Mouse (Mus musculus) layer of hippocampus, adult 2 months (tissue): ENCODE measurements at regions not wholly inside any gene's neighbourhood (a gene's known extent, or its start where the extent isn't known, plus 50 kb on each side); places are given as distances from the start of the nearest gene placed in this dataset.

Experiments
- DNase-seq, 2 experiments: peaks; one replicate each; pipeline ENCODE4 v3.0.0; 2022; ENCODE audit warnings: low spot score in 2 of 2
- H3K27ac ChIP-seq: fragments of 200-600 bp; 2 replicates; pipeline ENCODE4 v1.8.1; 2022
- H3K4me3 ChIP-seq: fragments of 200-600 bp; 2 replicates; pipeline ENCODE4 v1.8.1; 2022; ENCODE audit warnings: mild to moderate bottlenecking
- CTCF ChIP-seq: fragments of 200-600 bp; conservative IDR thresholded peaks from 2 replicates; pipeline ENCODE4 v1.8.1; 2022; ENCODE audit warnings: antibody characterized with exemption, mild to moderate bottlenecking, moderate library complexity

GRCm38 (mm10) chr14:73891451-73891850 lies 230.4 kb downstream of the Gm21750 start:
- TF ChIP-seq CTCF = no peak
- H3K27ac ChIP-seq = no peak overlapping the region
- H3K4me3 ChIP-seq = no peak overlapping the region
- DNase-seq = no peak

- Histone ChIP-seq H3K4me3 (no peak overlapping the region), H3K27ac (no peak overlapping the region)
- TF ChIP-seq CTCF = no peak
- DNase-seq = no peak
Observed at GRCm38 (mm10) chr14:73894844-73895243, 233.8 kb downstream of the Gm21750 start.

GRCm38 (mm10) chr14:73895266-73895665 lies 234.2 kb downstream of the Gm21750 start:
- no peak for DNase-seq
- Histone ChIP-seq H3K4me3 (no peak overlapping the region), H3K27ac (no peak overlapping the region)
- TF ChIP-seq CTCF = no peak

GRCm38 (mm10) chr14:73899078-73899477 lies 238.1 kb downstream of the Gm21750 start:
- no peak overlapping the region for H3K4me3 ChIP-seq
- no peak for TF ChIP-seq CTCF
- no peak for DNase-seq

GRCm38 (mm10) chr14:73902085-73902713 lies 241.2 kb downstream of the Gm21750 start:
- Histone ChIP-seq H3K27ac (no peak overlapping the region), H3K4me3 (no peak overlapping the region)
- TF ChIP-seq CTCF = no peak
- no peak for DNase-seq

More at GRCm38 (mm10) chr14:73899078-73899477, 238.1 kb downstream of the Gm21750 start:
- H3K27ac ChIP-seq = no peak overlapping the region

GRCm38 (mm10) chr14:73913756-73914448 lies 252.9 kb downstream of the Gm21750 start:
- no peak overlapping the region for H3K4me3 ChIP-seq
- no peak for TF ChIP-seq CTCF
- 0 out of 2 replicates have a peak overlapping the region, but pooled peaks have one; percentile 14 for H3K27ac ChIP-seq
- DNase-seq = no peak

- H3K4me3 ChIP-seq = no peak overlapping the region
- no peak overlapping the region for H3K27ac ChIP-seq
- TF ChIP-seq CTCF = no peak
- DNase-seq = no peak
Observed at GRCm38 (mm10) chr14:73915990-73916389, 255.0 kb downstream of the Gm21750 start.

- no peak for TF ChIP-seq CTCF
- H3K4me3 ChIP-seq = no peak overlapping the region
- no peak for DNase-seq
- no peak overlapping the region for H3K27ac ChIP-seq
Observed at GRCm38 (mm10) chr14:73931095-73931494, 270.1 kb downstream of the Gm21750 start.

GRCm38 (mm10) chr14:73947316-73947715 lies 286.3 kb downstream of the Gm21750 start:
- no peak for TF ChIP-seq CTCF
- no peak for DNase-seq

GRCm38 (mm10) chr14:73952511-73952910 lies 291.5 kb downstream of the Gm21750 start:
- H3K27ac ChIP-seq = no peak overlapping the region
- DNase-seq = no peak
- H3K4me3 ChIP-seq = no peak overlapping the region
- TF ChIP-seq CTCF = no peak

More at GRCm38 (mm10) chr14:73947316-73947715, 286.3 kb downstream of the Gm21750 start:
- H3K4me3 ChIP-seq = no peak overlapping the region
- H3K27ac ChIP-seq = no peak overlapping the region

GRCm38 (mm10) chr14:73978694-73979093 lies 317.7 kb downstream of the Gm21750 start:
- TF ChIP-seq CTCF = no peak
- no peak overlapping the region for H3K27ac ChIP-seq
- no peak overlapping the region for H3K4me3 ChIP-seq
- DNase-seq = no peak

- no peak overlapping the region for H3K27ac ChIP-seq
- DNase-seq = no peak
- no peak overlapping the region for H3K4me3 ChIP-seq
- TF ChIP-seq CTCF = peak; percentile 45
Observed at GRCm38 (mm10) chr14:73996229-73996628, 335.2 kb downstream of the Gm21750 start.

GRCm38 (mm10) chr14:73997796-73998195 lies 336.8 kb downstream of the Gm21750 start:
- peak in 1 of 2 experiments; percentile 11 for DNase-seq
- no peak overlapping the region for H3K27ac ChIP-seq
- no peak for TF ChIP-seq CTCF
- no peak overlapping the region for H3K4me3 ChIP-seq

- TF ChIP-seq CTCF = no peak
- no peak overlapping the region for H3K27ac ChIP-seq
- no peak overlapping the region for H3K4me3 ChIP-seq
- DNase-seq = no peak
Observed at GRCm38 (mm10) chr14:73999409-73999909, 338.4 kb downstream of the Gm21750 start.
